ENCODE assay signal across 32 mouse cellular contexts in genomic region chr16:42319365-42319764, GRCm38 (mm10). TPM values are rescaled to one million over a fixed set of nuclear protein-coding genes. Genes with fewer than 3 reads are reported as not detected.
DNase-seq lines count a peak whose midpoint lies in the region; ATAC-seq lines count a peak whose summit lies in the region.
"Had no signal": no experiment of that assay in that cellular context is flagged by ENCODE, and none has a peak within 500 bp of the region (broad histone marks: within the 10 kb centered on the region; RNA-seq: fewer than 3 reads in every experiment).

No protein-coding gene starts in this region.

- H3K27me3 ChIP-seq in heart, embryonic 11.5 days (ENCODE audit: control insufficient read depth, insufficient read depth, low read length), result no peaks in the 10 kb centered on the region
- H3K27me3 ChIP-seq in heart, embryonic 16.5 days (ENCODE audit: control insufficient read depth, insufficient read depth, low read length), result no peaks in the 10 kb centered on the region
- no peaks in the 10 kb centered on the region for H3K27me3 ChIP-seq in lung, embryonic 15.5 days
- H3K27me3 ChIP-seq: CH12.LX; embryonic facial prominence, embryonic 12.5 days; forebrain, embryonic 15.5 days; hindbrain, embryonic 13.5 days; liver, embryonic 15.5 days; megakaryocyte, embryonic 14.5 days; midbrain, embryonic 12.5 days; neural tube, embryonic 12.5 days had no signal

- WGBS in heart, embryonic 11.5 days (ENCODE audit: insufficient replicate concordance), result 65% methylated on average over 5 of the region's 5 CpGs
- 69% methylated on average over 5 of the region's 5 CpGs for WGBS in heart, embryonic 16.5 days
- 57% methylated on average over 5 of the region's 5 CpGs for WGBS in lung, embryonic 15.5 days

- H3K4me3 ChIP-seq in heart, embryonic 11.5 days (ENCODE audit: low read depth, low read length), result no peak overlapping the region
- H3K4me3 ChIP-seq in heart, embryonic 16.5 days (ENCODE audit: low read length), result no peak overlapping the region
- no peak overlapping the region for H3K4me3 ChIP-seq in lung, embryonic 15.5 days
- H3K4me3 ChIP-seq: embryonic facial prominence, embryonic 12.5 days; forebrain, embryonic 15.5 days; gastrocnemius, adult 2 months; hindbrain, embryonic 13.5 days; liver, embryonic 15.5 days; megakaryocyte, embryonic 14.5 days; midbrain, embryonic 12.5 days; myocyte; neural tube, embryonic 12.5 days had no signal

- no peak overlapping the region for H3K9ac ChIP-seq in heart, embryonic 11.5 days (ENCODE audit: low read depth, low read length)
- H3K9ac ChIP-seq in heart, embryonic 16.5 days (ENCODE audit: low read length), result no peak overlapping the region
- no peak overlapping the region for H3K9ac ChIP-seq in lung, embryonic 15.5 days
- H3K9ac ChIP-seq: embryonic facial prominence, embryonic 12.5 days; forebrain, embryonic 15.5 days; hindbrain, embryonic 13.5 days; liver, embryonic 15.5 days; midbrain, embryonic 12.5 days; neural tube, embryonic 12.5 days had no signal

- ATAC-seq in cerebellum, adult (ENCODE audit: insufficient number of reproducible peaks, low FRiP score, low TSS enrichment), result peak; percentile 28; the same call in 1 of the 2 replicates
- ATAC-seq in heart, embryonic 11.5 days (replicated peaks; ENCODE audit: insufficient number of reproducible peaks, low FRiP score, low TSS enrichment), result no peak
- no peak for ATAC-seq in heart, embryonic 16.5 days (replicated peaks; ENCODE audit: extremely low read depth, insufficient read depth, low FRiP score)
- ATAC-seq in lung, embryonic 15.5 days (ENCODE audit: borderline replicate concordance, extremely low read depth, low FRiP score, low TSS enrichment), result no peak
- ATAC-seq: activated CD4-positive, CD25-positive, alpha-beta regulatory T cell, adult 4 months; forebrain, embryonic 15.5 days; inflammation-experienced regulatory T-cells, adult 6 months had no signal

- DNase-seq in cerebellum, adult 11 months, result no peak
- no peak for DNase-seq in heart, postnatal 14 days
- no peak for DNase-seq in heart, adult 8-10 months (ENCODE audit: low spot score)
- no peak for DNase-seq in lung, adult 18-20 months
- DNase-seq: embryo, embryonic 11 days; gastrocnemius, adult 2 months; gastrocnemius, postnatal 36 days; kidney, adult 11 months; kidney, postnatal 14 days; layer of hippocampus, adult 9-11 months; right cerebral cortex, adult 18-20 months; spleen, adult 18-20 months; thymus, adult 18-20 months; thymus, postnatal 25 days had no signal

- H3K36me3 ChIP-seq in heart, embryonic 11.5 days (ENCODE audit: control insufficient read depth, insufficient read depth, low read length), result no peaks in the 10 kb centered on the region
- no peaks in the 10 kb centered on the region for H3K36me3 ChIP-seq in heart, embryonic 16.5 days (ENCODE audit: control insufficient read depth, insufficient read depth)
- H3K36me3 ChIP-seq in lung, embryonic 15.5 days, result no peaks in the 10 kb centered on the region
- H3K36me3 ChIP-seq: embryonic facial prominence, embryonic 12.5 days; forebrain, embryonic 15.5 days; liver, embryonic 15.5 days; midbrain, embryonic 12.5 days; neural tube, embryonic 12.5 days had no signal

- no peak overlapping the region for H3K4me2 ChIP-seq in heart, embryonic 11.5 days
- H3K4me2 ChIP-seq in heart, embryonic 16.5 days (ENCODE audit: low read depth, low read length), result no peak overlapping the region
- no peak overlapping the region for H3K4me2 ChIP-seq in lung, embryonic 15.5 days
- H3K4me2 ChIP-seq: embryonic facial prominence, embryonic 12.5 days; forebrain, embryonic 15.5 days; hindbrain, embryonic 13.5 days; liver, embryonic 15.5 days; midbrain, embryonic 12.5 days; neural tube, embryonic 12.5 days had no signal

- H3K27ac ChIP-seq in heart, embryonic 11.5 days (ENCODE audit: low read depth, low read length), result peak overlapping the region; percentile 41; the same call in 1 of the 2 replicates
- peak overlapping the region; percentile 47 for H3K27ac ChIP-seq in heart, embryonic 16.5 days (ENCODE audit: low read length)
- H3K27ac ChIP-seq in lung, embryonic 15.5 days, result peak overlapping the region; percentile 57
- H3K27ac ChIP-seq: embryonic facial prominence, embryonic 12.5 days; forebrain, embryonic 15.5 days; gastrocnemius, adult 2 months; hindbrain, embryonic 13.5 days; liver, embryonic 15.5 days; midbrain, embryonic 12.5 days; neural tube, embryonic 12.5 days; stomach, postnatal 0 days had no signal

- no peaks in the 10 kb centered on the region for H3K9me3 ChIP-seq in heart, embryonic 11.5 days (replicated peaks; ENCODE audit: control insufficient read depth, low read length)
- no peaks in the 10 kb centered on the region for H3K9me3 ChIP-seq in heart, embryonic 16.5 days (replicated peaks; ENCODE audit: control insufficient read depth, low read length)
- H3K9me3 ChIP-seq in lung, embryonic 15.5 days, result no peaks in the 10 kb centered on the region
- H3K9me3 ChIP-seq: embryonic facial prominence, embryonic 12.5 days; forebrain, embryonic 15.5 days; hindbrain, embryonic 13.5 days; liver, embryonic 15.5 days; megakaryocyte, embryonic 14.5 days; midbrain, embryonic 12.5 days; neural tube, embryonic 12.5 days had no signal

- intact Hi-C loops in heart, postnatal 14 days (cut with DNase I), result no loop called here

- H3K4me1 ChIP-seq in heart, embryonic 11.5 days (ENCODE audit: control insufficient read depth, insufficient read depth, low read length), result no peaks in the 10 kb centered on the region
- no peaks in the 10 kb centered on the region for H3K4me1 ChIP-seq in heart, embryonic 16.5 days (ENCODE audit: control insufficient read depth, insufficient read depth, low read length)
- no peaks in the 10 kb centered on the region; the same call in 1 of the 2 replicates for H3K4me1 ChIP-seq in lung, embryonic 15.5 days
- H3K4me1 ChIP-seq: embryonic facial prominence, embryonic 12.5 days; liver, embryonic 15.5 days; megakaryocyte, embryonic 14.5 days; midbrain, embryonic 12.5 days; neural tube, embryonic 12.5 days had no signal

RNA-seq across cellular contexts. Expression of gene Gap43, which starts 21.1 kb away (rescaled TPM):
- 24.5 and 25.3 TPM in 2 replicates for polyA plus RNA-seq in heart, embryonic 11.5 days (2014; fragmentation: Nextera tagmentation; extraction: Ambion mirVana)
- total RNA-seq in heart, postnatal 14 days (2021), result 1 to 10 TPM in 1 of 2 experiments, under 1 TPM in 1; 0.57 to 1.0 TPM
- polyA plus RNA-seq in heart, embryonic 16.5 days (2015; fragmentation: Nextera tagmentation; extraction: Ambion mirVana), result 13.9 and 15.8 TPM in 2 replicates
- total RNA-seq in heart, adult 8-10 months (2022), result under 1 TPM in 3 of 4 experiments, not detected in 1; 0.26 to 0.73 (median 0.35) TPM
- 14.0 and 18.6 TPM in 2 replicates for polyA plus RNA-seq in lung, embryonic 15.5 days (2015; fragmentation: Nextera tagmentation; extraction: Ambion mirVana)
- total RNA-seq: CH12.LX; liver, adult 2 months had no signal
- polyA plus RNA-seq: activated CD4-positive, CD25-positive, alpha-beta regulatory T cell, adult 4 months; adrenal gland, adult 2 months; inflammation-experienced regulatory T-cells, adult 6 months; liver, adult 2 months had no signal
